ENCODE assay signal across 29 mouse cellular contexts in genomic region chr14:9785861-9786260, GRCm38 (mm10).
DNase-seq lines count a peak whose midpoint lies in the region; ATAC-seq and TF ChIP-seq lines count a peak whose summit lies in the region.
"Had no signal": no experiment of that assay in that cellular context is flagged by ENCODE, and none has a peak within 500 bp of the region (broad histone marks: within the 10 kb centered on the region; RNA-seq: fewer than 3 reads in every experiment).

No protein-coding gene starts in this region.

- DNase-seq in kidney, adult 2 months = peak; percentile 8
- no peak for DNase-seq in kidney, adult 11 months
- DNase-seq in kidney, postnatal 14 days = peak; percentile 3
- DNase-seq in lung, postnatal 36 days = no peak
- DNase-seq in urinary bladder, postnatal 14 days (ENCODE audit: low spot score) = peak; percentile 4
- no peak for DNase-seq in urinary bladder, postnatal 4 days (ENCODE audit: low spot score in 2 of 2)
- DNase-seq: adrenal gland, postnatal 10 days; adrenal gland, postnatal 36 days; B cell, adult 2 months; cerebellum, adult 18-20 months; cerebellum, adult 9-10 months; cerebellum, postnatal 14 days; gastrocnemius, postnatal 25 days; heart, adult 18-20 months; heart, postnatal 10 days; heart, postnatal 36 days had no signal

- WGBS in kidney, adult 2 months = 32% methylated on average over 1 of the region's 1 CpGs
- WGBS in kidney, embryonic 14.5 days = 42% methylated on average over 1 of the region's 1 CpGs
- 27% methylated on average over 1 of the region's 1 CpGs for WGBS in lung, embryonic 16.5 days

- no peak overlapping the region for H3K4me2 ChIP-seq in kidney, embryonic 14.5 days (replicated peaks; ENCODE audit: low read depth, low read length)
- H3K4me2 ChIP-seq in lung, embryonic 16.5 days (ENCODE audit: low read depth, low read length) = no peak overlapping the region
- H3K4me2 ChIP-seq: embryonic facial prominence, embryonic 12.5 days; forebrain, embryonic 12.5 days; forebrain, embryonic 15.5 days; heart, embryonic 12.5 days; heart, embryonic 15.5 days; hindbrain, embryonic 13.5 days had no signal

- no peak for TF ChIP-seq CTCF in kidney, adult 2 months (conservative IDR thresholded peaks at IDR 0.05; ENCODE audit: insufficient read depth, insufficient read length, low read depth, low read length)

- ATAC-seq in kidney, embryonic 14.5 days (ENCODE audit: low FRiP score, low TSS enrichment) = no peak
- ATAC-seq in lung, embryonic 16.5 days (ENCODE audit: low read depth) = peak; percentile 75
- ATAC-seq: forebrain, embryonic 15.5 days; Patski had no signal

- no peak overlapping the region for H3K27ac ChIP-seq in kidney, adult 2 months (ENCODE audit: insufficient read depth, low read depth, low read length)
- no peak overlapping the region for H3K27ac ChIP-seq in kidney, embryonic 14.5 days (ENCODE audit: low read depth, low read length)
- no peak overlapping the region for H3K27ac ChIP-seq in lung, embryonic 16.5 days (ENCODE audit: low read length)
- H3K27ac ChIP-seq: embryonic facial prominence, embryonic 12.5 days; forebrain, embryonic 12.5 days; forebrain, embryonic 15.5 days; heart, embryonic 15.5 days; hindbrain, embryonic 10.5 days; hindbrain, embryonic 13.5 days had no signal

- H3K9ac ChIP-seq in kidney, embryonic 14.5 days (ENCODE audit: low read depth, low read length) = no peak overlapping the region
- H3K9ac ChIP-seq in lung, embryonic 16.5 days (ENCODE audit: low read length) = no peak overlapping the region
- H3K9ac ChIP-seq: embryonic facial prominence, embryonic 12.5 days; forebrain, embryonic 12.5 days; forebrain, embryonic 15.5 days; heart, embryonic 12.5 days; heart, embryonic 15.5 days; hindbrain, embryonic 13.5 days had no signal

- no peak overlapping the region for H3K4me3 ChIP-seq in kidney, adult 2 months (ENCODE audit: insufficient read depth, low read depth, low read length)
- no peak overlapping the region for H3K4me3 ChIP-seq in kidney, embryonic 14.5 days (ENCODE audit: low read length)
- H3K4me3 ChIP-seq in lung, embryonic 16.5 days (ENCODE audit: low read length) = no peak overlapping the region
- H3K4me3 ChIP-seq: embryonic facial prominence, embryonic 12.5 days; erythroblast, embryonic 14.5 days; forebrain, embryonic 12.5 days; forebrain, embryonic 15.5 days; heart, embryonic 12.5 days; heart, embryonic 15.5 days; hindbrain, embryonic 10.5 days; hindbrain, embryonic 13.5 days had no signal

- TF ChIP-seq POLR2A in kidney, adult 2 months (IDR thresholded peaks at IDR 0.05; ENCODE audit: low read depth, low read length) = no peak

- no peaks in the 10 kb centered on the region for H3K27me3 ChIP-seq in kidney, adult 2 months (replicated peaks; ENCODE audit: control insufficient read depth, insufficient read depth, low read length)
- H3K27me3 ChIP-seq in kidney, embryonic 14.5 days (ENCODE audit: control insufficient read depth, insufficient read depth, low read length) = no peaks in the 10 kb centered on the region
- no peaks in the 10 kb centered on the region for H3K27me3 ChIP-seq in lung, embryonic 16.5 days (ENCODE audit: control insufficient read depth, insufficient read depth, low read depth, low read length)
- H3K27me3 ChIP-seq: CH12.LX; embryonic facial prominence, embryonic 12.5 days; forebrain, embryonic 15.5 days; heart, embryonic 12.5 days; heart, embryonic 15.5 days; hindbrain, embryonic 13.5 days; Patski had no signal

- no peaks in the 10 kb centered on the region for H3K9me3 ChIP-seq in kidney, embryonic 14.5 days (ENCODE audit: control insufficient read depth, low read length)
- H3K9me3 ChIP-seq in lung, embryonic 16.5 days (ENCODE audit: control insufficient read depth, low read length) = no peaks in the 10 kb centered on the region
- H3K9me3 ChIP-seq: embryonic facial prominence, embryonic 12.5 days; forebrain, embryonic 12.5 days; forebrain, embryonic 15.5 days; G1E; heart, embryonic 12.5 days; heart, embryonic 15.5 days; hindbrain, embryonic 10.5 days; hindbrain, embryonic 13.5 days had no signal

- no peaks in the 10 kb centered on the region for H3K4me1 ChIP-seq in kidney, adult 2 months (ENCODE audit: control insufficient read depth, insufficient read depth, low read length)
- no peaks in the 10 kb centered on the region for H3K4me1 ChIP-seq in kidney, embryonic 14.5 days (ENCODE audit: control insufficient read depth, insufficient read depth, low read length)
- H3K4me1 ChIP-seq in lung, embryonic 16.5 days (replicated peaks; ENCODE audit: control insufficient read depth, insufficient read depth, low read length) = no peaks in the 10 kb centered on the region
- H3K4me1 ChIP-seq: embryonic facial prominence, embryonic 12.5 days; forebrain, embryonic 15.5 days; heart, embryonic 12.5 days; heart, embryonic 15.5 days; hindbrain, embryonic 10.5 days; hindbrain, embryonic 13.5 days had no signal

- no peaks in the 10 kb centered on the region for H3K36me3 ChIP-seq in kidney, adult 2 months (ENCODE audit: control insufficient read depth, insufficient read depth, low read length)
- H3K36me3 ChIP-seq in kidney, embryonic 14.5 days (ENCODE audit: control insufficient read depth, insufficient read depth, low read length) = no peaks in the 10 kb centered on the region
- no peaks in the 10 kb centered on the region for H3K36me3 ChIP-seq in lung, embryonic 16.5 days (ENCODE audit: control insufficient read depth, insufficient read depth, low read length)
- H3K36me3 ChIP-seq: embryonic facial prominence, embryonic 12.5 days; forebrain, embryonic 12.5 days; forebrain, embryonic 15.5 days; G1E; heart, embryonic 12.5 days; heart, embryonic 15.5 days; hindbrain, embryonic 10.5 days; hindbrain, embryonic 13.5 days had no signal

Comparison
In these comparisons a context has a peak if more than half of its experiments do, and no peak if none do; other contexts are left out.
1. DNase-seq: peak in kidney, adult 2 months (single experiment), kidney, postnatal 14 days (single experiment) and urinary bladder, postnatal 14 days (single experiment); none in kidney, adult 11 months (single experiment), lung, postnatal 36 days (single experiment) and urinary bladder, postnatal 4 days (0 of 2).